Mouse (Mus musculus) CD4-positive, CD25-positive, alpha-beta regulatory T cell, adult 2 months (primary cell): Measurements from ENCODE around the gene Ccdc190.
A peak's percentile ranks its signal among the peaks of the same experiment; 100 is the strongest.

Experiments
- DNase-seq: peaks from one replicate; pipeline ENCODE4 v3.0.0-alpha.2; 2012; ENCODE audit warnings: low read depth, low spot score

The Ccdc190 gene

GRCm38 (mm10) chr1:169928454-169928971 is at the start of gene Ccdc190:
Ccdc190 (plus strand) TSS chr1:169928648.
- DNase-seq: no peak

DNA sequence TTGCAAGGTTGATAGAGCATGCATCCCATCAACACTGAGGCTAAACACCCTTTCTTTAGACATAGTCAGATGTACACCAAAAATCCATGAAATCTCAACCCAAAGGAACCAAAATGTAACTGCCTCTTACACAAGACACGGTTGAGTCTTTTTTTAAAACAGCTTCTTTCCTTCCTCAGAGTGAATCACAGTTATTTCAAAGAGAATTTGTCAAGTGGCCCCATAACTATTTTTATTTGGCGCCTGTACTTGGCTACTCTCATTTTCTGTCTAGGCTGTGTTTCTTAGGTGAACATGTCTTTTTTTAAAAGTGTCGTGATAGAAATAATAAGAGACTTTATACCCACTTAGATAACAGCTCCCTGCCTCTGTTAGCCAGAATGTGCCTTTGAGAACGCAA is 49.4 kb upstream of the Ccdc190 start:
- DNase-seq: no peak

DNA sequence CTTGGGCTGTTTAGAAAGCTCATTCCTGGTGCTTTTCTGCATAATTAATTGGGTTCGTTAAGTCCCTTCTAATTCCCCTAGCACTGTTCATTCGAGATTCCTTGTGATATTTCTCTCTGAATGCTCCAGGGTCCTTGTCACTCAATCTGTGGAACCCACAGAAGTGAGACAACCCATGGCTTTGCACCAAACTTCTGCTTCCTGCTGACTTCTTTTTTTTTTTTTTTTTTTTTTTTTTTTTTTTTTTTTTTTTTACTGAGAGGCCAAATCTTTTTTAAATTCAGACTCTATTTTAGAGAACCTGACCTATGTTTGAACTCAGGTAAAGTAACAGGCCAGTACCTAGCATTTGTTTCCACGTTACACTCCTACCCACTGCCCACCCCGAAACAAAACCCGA is 48.3 kb upstream of the Ccdc190 start:
- DNase-seq: no peak

DNA sequence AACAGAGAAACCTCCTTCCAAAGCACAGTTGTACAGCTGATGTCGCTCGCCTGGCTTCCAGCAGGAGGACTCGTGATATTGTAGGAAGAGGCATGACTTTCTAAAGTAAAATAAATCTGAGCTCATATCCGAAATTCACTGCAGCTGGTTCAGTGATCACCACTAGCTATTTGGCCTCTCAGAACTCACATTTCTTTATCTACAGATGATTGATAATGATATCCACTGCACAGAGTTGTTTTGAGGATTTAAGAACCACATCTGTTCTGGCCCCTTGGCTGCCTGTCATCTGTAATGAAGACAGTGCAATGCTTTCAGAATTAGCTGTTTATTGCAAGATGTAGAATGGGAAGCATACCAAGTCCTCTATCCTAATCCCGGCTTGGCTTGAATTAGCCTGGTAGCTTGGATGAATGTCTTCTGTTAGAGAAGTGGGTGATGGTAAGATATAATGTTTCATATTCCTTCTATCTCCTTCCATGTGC is 45.3 kb upstream of the Ccdc190 start:
- DNase-seq: no peak

- no peak for DNase-seq
Observed at GRCm38 (mm10) chr1:169889250-169889649, 39.2 kb upstream of the Ccdc190 start.

GRCm38 (mm10) chr1:169893976-169894375 is 34.5 kb upstream of the Ccdc190 start:
- no peak for DNase-seq

GRCm38 (mm10) chr1:169895686-169896085 is 32.8 kb upstream of the Ccdc190 start:
- no peak for DNase-seq

DNA sequence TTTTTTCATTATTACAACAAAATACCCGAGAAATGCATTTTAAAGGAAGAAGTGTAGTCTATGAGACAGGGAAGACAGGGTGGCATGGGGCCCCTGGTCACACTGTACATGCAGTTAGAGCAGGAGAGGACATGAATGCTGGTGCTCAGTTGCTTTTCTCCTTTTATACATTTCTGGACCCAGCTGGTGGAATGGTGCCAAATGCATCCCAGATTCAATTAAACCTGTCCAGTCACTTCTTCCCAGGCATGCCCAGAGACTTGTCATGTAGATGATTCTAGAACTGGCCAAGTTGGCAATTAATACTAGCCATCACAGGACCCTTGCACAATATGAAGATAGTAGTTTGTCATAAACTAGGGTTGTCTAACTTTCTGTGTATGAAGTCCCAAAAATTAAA is 30.5 kb upstream of the Ccdc190 start:
- DNase-seq: no peak

GRCm38 (mm10) chr1:169898607-169899006 is 29.8 kb upstream of the Ccdc190 start:
- no peak for DNase-seq

GRCm38 (mm10) chr1:169900771-169901336 is 27.6 kb upstream of the Ccdc190 start:
- DNase-seq: no peak

DNA sequence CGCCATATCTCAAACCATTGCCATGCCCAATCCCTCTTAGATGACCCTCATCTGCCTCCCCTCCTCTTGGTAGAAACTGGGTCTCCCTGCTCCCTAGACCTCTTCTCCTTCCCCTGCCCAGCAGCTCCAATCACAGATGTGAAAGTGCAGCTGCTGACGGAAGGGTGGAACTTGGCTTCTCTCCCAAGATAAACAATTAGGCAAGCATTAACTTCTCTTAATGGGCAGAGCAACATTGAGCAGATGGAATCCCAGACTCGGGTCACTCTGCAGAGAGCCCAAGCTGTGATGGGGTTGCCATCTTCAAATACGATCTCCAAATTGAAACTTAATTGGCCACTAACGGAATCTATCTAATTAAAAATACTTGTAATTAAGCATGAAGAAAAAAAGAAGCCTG is 19.3 kb upstream of the Ccdc190 start:
- no peak for DNase-seq

DNA sequence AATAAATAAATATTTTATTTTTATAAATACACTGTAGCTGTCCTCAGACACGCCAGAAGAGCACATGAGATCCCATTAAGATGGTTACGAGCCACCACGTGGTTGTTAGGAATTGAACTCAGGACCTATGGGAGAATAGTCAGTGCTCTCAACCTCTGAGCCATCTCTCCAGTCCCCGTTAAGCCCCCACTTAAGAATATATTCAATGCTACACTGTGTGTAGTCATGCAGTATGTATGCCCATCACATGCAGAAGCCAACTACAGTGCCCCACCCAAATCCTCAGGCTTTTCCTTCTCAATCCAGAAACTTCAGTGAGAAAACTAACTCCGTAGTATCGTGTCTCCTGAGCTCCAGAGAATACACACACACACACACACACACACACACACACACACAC is 18.8 kb upstream of the Ccdc190 start:
- no peak for DNase-seq

DNA sequence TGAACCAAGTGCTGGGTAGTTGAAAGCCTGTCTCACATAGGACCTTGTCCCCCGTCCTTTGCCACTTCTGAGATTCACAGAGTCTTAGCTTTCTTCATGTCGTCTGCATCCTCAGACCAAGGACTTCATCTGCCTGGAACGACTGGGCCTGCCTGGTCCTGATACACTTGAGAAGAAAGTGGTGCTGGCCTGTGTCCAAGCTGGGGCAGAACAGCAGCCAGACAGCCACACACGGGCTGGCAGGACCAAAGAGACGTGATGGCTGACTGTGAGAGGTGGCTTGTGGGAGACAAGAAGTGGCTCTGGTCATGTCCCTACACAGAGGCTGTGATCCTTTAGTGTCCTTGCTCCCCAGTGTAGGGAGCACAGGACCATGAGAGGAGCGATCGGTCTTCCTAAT is 17.7 kb upstream of the Ccdc190 start:
- no peak for DNase-seq

GRCm38 (mm10) chr1:169911526-169911925 is 16.9 kb upstream of the Ccdc190 start:
- DNase-seq: no peak

GRCm38 (mm10) chr1:169916659-169917058 is 11.8 kb upstream of the Ccdc190 start:
- DNase-seq: no peak

- no peak for DNase-seq
Observed at GRCm38 (mm10) chr1:169917115-169917796, 11.2 kb upstream of the Ccdc190 start.

GRCm38 (mm10) chr1:169917998-169918397 is 10.4 kb upstream of the Ccdc190 start:
- DNase-seq: peak; percentile 9

GRCm38 (mm10) chr1:169919211-169919610 is 9.2 kb upstream of the Ccdc190 start:
- DNase-seq: peak; percentile 44

DNA sequence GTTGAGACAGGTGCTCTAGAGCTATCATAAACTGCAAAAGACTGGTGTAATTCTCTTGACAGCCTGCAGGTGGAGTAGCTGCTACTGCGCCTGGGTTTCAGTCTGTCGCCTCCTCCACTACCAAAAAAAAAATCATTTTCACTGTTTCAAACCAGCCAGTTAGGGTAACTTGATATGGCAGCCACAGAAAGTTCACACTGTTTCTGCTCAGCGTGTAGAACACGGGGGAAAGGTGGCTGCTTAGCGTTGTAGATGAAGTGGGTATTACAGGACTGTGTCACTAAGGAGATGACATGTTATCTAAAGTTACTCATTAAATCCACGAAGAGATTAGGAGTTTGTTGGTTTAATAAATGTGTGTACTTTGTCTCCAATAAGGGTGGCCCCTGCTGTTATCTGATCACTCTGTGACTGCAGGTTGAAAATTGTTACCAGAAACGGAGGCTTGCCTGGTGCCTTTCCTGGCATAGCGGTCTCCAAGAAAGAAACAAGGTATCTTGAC is 6.7 kb upstream of the Ccdc190 start:
- peak; percentile 40 for DNase-seq

DNA sequence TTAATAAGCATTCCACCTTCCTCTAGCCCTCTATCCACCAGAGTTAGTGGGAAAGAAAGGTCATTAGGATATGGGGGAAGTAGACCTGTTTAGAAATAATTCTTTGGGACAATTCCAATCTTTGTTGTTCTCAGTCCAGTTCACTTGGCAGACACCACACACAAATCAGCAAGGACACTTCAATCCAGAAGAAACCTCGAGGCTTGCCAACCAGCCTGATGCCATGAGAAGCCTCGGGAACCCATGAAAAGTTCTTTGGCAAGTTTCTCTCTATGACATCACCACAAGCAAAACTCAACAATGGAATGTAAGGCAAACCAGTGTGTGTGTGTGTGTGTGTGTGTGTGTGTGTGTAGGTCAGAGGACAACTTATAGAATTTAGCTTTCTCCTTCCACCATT is 3.9 kb upstream of the Ccdc190 start:
- DNase-seq: no peak

GRCm38 (mm10) chr1:169927753-169928369 is 587 bp upstream of the Ccdc190 start:
- DNase-seq: no peak

- DNase-seq: no peak
Observed at GRCm38 (mm10) chr1:169931698-169932097, 3.2 kb downstream of the Ccdc190 start.
